Mouse (Mus musculus) neural tube, embryonic 14.5 days (tissue): ENCODE results near the gene P3h2. TPM values are rescaled to one million over a fixed set of nuclear protein-coding genes. Genes with fewer than 3 reads are reported as not detected.

ENCODE experiments used
- ATAC-seq: fragments of 200-750 bp; cut with Nextera tagmentation; 2 replicates; pipeline ENCODE4 v1.8.0; 2017; ENCODE audit warnings: low read depth, mild to moderate bottlenecking, moderate TSS enrichment, moderate library complexity
- H3K27ac ChIP-seq: fragments of 300-500 bp; sonication (generic); 2 replicates; pipeline ENCODE4 v1.5.1; 2014; ENCODE audit warnings: low read depth, mild to moderate bottlenecking, control low read depth, low read length, moderate library complexity, mixed read lengths
- H3K27me3 ChIP-seq: fragments of 300-500 bp; sonication (generic); 2 replicates; pipeline ENCODE4 v1.6.1; 2014; ENCODE audit warnings: low read length; ENCODE audit not compliant: control insufficient read depth, insufficient read depth
- H3K36me3 ChIP-seq: fragments of 300-500 bp; sonication (generic); 2 replicates; pipeline ENCODE4 v1.6.1; 2014; ENCODE audit warnings: low read length, mixed read lengths; ENCODE audit not compliant: control insufficient read depth, insufficient read depth
- H3K4me1 ChIP-seq: fragments of 300-500 bp; sonication (generic); 2 replicates; pipeline ENCODE4 v1.6.1; 2014; ENCODE audit warnings: low read length; ENCODE audit not compliant: control insufficient read depth, insufficient read depth
- H3K4me2 ChIP-seq: fragments of 300-500 bp; sonication (generic); 2 replicates; pipeline ENCODE4 v1.6.1; 2014; ENCODE audit warnings: mild to moderate bottlenecking, low read depth, low read length, control low read depth
- H3K4me3 ChIP-seq: fragments of 300-500 bp; sonication (generic); 2 replicates; pipeline ENCODE4 v1.5.1; 2014; ENCODE audit warnings: low read depth, low read length, control low read depth, mixed read lengths
- H3K9ac ChIP-seq: fragments of 300-500 bp; sonication (generic); replicated peaks from 2 replicates; pipeline ENCODE4 v1.6.1; 2014; ENCODE audit warnings: low read depth, mild to moderate bottlenecking, control low read depth, low read length, mixed read lengths
- H3K9me3 ChIP-seq: fragments of 300-500 bp; sonication (generic); 2 replicates; pipeline ENCODE4 v1.6.1; 2016; ENCODE audit warnings: low read length; ENCODE audit not compliant: control insufficient read depth
- WGBS: fragments of 180-500 bp; shearing (Covaris S2); extraction: QIAGEN DNeasy Blood & Tissue Kit; methylation state at CpG from one replicate; pipeline ENCODE4 v1.1.7; 2014; 5-methylcytosine and 5-hydroxymethylcytosine counted together
- polyA plus RNA-seq: library from polyadenylated mRNA; unstranded; fragments of >200 nt; fragmentation: Nextera tagmentation; extraction: Ambion mirVana; gene quantifications from 2 replicates; pipeline ENCODE4 v1.2.1, GENCODE M21; 2014

The P3h2 gene
- polyA plus RNA-seq, 1 experiment from 2014 or later, result 1.8 TPM

GRCm38 (mm10) chr16:26078923-26079351 is 26.6 kb downstream of the P3h2 start:
- 28% methylated on average over 7 of the region's 7 CpGs for WGBS
- Histone ChIP-seq H3K27me3 (no peaks in the 10 kb centered on the region), H3K4me1 (no peaks in the 10 kb centered on the region), H3K4me2 (no peak overlapping the region), H3K36me3 (no peaks in the 10 kb centered on the region), H3K9ac (no peak overlapping the region), H3K4me3 (no peak overlapping the region), H3K27ac (no peak overlapping the region), H3K9me3 (no peaks in the 10 kb centered on the region)
- ATAC-seq, result no peak

DNA sequence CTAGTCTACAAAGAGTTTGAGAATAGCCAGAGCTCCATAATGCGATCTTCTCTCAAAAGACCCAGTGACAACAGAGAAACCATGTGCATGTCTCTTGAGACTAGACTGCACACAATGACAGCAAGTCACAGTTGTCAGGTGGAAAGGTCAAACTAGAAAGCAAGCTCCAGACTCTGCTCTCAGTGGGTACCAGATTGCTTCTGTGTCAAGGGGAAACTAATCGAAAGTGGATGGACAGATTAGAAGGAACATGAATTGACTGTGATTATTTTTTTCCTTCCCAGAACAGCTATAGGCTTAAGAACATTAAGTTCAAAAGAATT is 27.5 kb downstream of the P3h2 start:
- Histone ChIP-seq H3K27me3 (no peaks in the 10 kb centered on the region), H3K9ac (no peak overlapping the region), H3K4me3 (no peak overlapping the region), H3K27ac (no peak overlapping the region), H3K4me2 (no peak overlapping the region), H3K4me1 (no peaks in the 10 kb centered on the region), H3K36me3 (no peaks in the 10 kb centered on the region), H3K9me3 (no peaks in the 10 kb centered on the region)
- ATAC-seq, result no peak
- 53% methylated on average over 2 of the region's 2 CpGs for WGBS

DNA sequence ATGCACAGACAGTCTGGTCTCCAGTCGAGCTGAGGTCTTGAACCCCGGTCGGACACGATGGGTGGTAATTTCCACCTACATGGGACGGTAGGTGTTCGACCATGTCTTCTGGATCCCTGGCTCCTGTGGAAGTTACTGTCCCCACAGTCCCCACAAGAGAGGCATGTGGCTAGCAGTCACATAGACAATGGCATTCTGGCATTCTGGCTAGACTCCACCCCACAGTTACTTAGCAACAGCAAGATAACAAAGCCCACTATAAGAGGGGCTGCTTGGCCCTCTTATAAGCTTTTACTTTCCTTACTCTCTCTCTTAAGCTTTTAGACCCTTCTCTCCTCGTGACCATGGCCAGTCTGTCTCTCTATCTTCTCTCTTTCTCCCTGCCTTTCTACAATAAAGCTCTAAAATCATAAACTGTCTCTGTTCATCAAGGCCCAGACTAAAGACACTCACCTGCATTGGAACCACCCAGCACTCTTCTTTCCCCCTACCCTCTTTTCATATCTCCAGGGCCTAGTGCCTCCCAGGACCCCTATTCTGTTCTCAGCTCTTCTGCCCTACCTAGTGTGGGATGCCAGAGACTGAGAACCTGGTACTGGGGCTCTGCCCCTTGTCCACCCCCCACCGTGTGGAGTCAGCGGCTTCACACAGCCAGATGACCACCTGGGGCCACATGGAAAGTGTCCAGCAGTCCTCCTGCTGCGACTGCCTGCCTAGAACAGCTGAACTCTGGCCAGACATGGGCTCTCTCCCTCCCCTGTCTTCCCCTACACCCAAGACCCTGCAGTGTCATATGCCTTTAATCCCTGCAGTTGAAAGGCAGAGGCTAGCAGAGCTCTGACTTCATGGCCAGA is 28.1 kb downstream of the P3h2 start:
- H3K27me3 ChIP-seq, result no peaks in the 10 kb centered on the region
- no peaks in the 10 kb centered on the region for H3K9me3 ChIP-seq
- no peak overlapping the region for H3K9ac ChIP-seq
- no peak overlapping the region for H3K27ac ChIP-seq
- WGBS, result 67% methylated on average over 10 of the region's 10 CpGs
- H3K36me3 ChIP-seq, result no peaks in the 10 kb centered on the region
- H3K4me2 ChIP-seq, result no peak overlapping the region
- no peak for ATAC-seq
- H3K4me3 ChIP-seq, result no peak overlapping the region
- no peaks in the 10 kb centered on the region for H3K4me1 ChIP-seq

DNA sequence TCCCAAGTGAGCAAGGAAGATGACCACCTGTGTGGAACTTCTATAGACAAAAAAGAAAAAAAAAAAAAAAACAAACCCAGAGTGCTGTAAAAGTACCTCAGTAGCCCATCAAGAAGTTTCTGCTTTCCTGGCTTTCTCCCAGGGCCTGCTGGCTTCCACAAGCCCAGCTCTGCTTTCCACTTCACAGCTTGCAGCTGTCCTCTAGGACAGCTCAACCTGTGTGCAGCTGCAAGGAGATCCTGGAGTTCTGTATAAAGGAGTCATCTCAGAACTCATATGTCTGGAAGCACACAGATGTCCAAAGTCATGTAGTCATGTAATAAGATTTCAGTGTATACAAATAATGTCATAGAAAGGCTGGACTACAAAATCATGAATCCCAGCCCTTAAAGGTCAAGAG is 30.5 kb downstream of the P3h2 start:
- Histone ChIP-seq H3K27me3 (no peaks in the 10 kb centered on the region), H3K27ac (no peak overlapping the region), H3K9ac (no peak overlapping the region), H3K4me1 (no peaks in the 10 kb centered on the region), H3K9me3 (no peaks in the 10 kb centered on the region), H3K4me2 (no peak overlapping the region), H3K4me3 (no peak overlapping the region), H3K36me3 (no peaks in the 10 kb centered on the region)
- no peak for ATAC-seq

DNA sequence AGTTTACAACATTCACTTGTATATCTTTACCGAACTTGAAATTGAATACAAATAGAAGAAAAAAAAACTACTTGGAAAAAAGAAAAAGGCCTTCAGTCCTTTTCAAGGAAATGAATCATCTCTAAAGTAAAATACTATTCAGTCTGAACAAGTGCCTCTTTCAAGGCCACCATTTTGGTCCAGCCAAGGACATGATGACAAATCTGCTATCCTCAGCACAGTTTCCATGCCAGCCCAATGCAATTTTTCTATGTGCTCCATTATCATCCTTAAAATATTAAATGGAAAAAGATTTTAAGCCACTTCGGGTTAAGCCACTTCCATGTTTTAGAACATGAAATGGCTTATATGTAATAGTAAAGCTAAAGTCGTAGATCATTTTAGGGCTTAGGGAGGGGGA is 35.2 kb downstream of the P3h2 start:
- H3K27me3 ChIP-seq, result no peaks in the 10 kb centered on the region
- 93% methylated on average over 3 of the region's 3 CpGs for WGBS
- no peaks in the 10 kb centered on the region for H3K36me3 ChIP-seq
- no peak overlapping the region for H3K4me2 ChIP-seq
- no peak overlapping the region for H3K4me3 ChIP-seq
- no peak overlapping the region for H3K9ac ChIP-seq
- H3K9me3 ChIP-seq, result no peaks in the 10 kb centered on the region
- no peak overlapping the region for H3K27ac ChIP-seq
- ATAC-seq, result no peak
- no peaks in the 10 kb centered on the region for H3K4me1 ChIP-seq

GRCm38 (mm10) chr16:26065060-26065459 is 40.5 kb downstream of the P3h2 start:
- Histone ChIP-seq H3K4me2 (no peak overlapping the region), H3K36me3 (no peaks in the 10 kb centered on the region), H3K9me3 (no peaks in the 10 kb centered on the region), H3K9ac (no peak overlapping the region), H3K4me3 (no peak overlapping the region), H3K27ac (no peak overlapping the region), H3K27me3 (no peaks in the 10 kb centered on the region), H3K4me1 (no peaks in the 10 kb centered on the region)
- 66% methylated on average over 6 of the region's 6 CpGs for WGBS
- no peak for ATAC-seq

DNA sequence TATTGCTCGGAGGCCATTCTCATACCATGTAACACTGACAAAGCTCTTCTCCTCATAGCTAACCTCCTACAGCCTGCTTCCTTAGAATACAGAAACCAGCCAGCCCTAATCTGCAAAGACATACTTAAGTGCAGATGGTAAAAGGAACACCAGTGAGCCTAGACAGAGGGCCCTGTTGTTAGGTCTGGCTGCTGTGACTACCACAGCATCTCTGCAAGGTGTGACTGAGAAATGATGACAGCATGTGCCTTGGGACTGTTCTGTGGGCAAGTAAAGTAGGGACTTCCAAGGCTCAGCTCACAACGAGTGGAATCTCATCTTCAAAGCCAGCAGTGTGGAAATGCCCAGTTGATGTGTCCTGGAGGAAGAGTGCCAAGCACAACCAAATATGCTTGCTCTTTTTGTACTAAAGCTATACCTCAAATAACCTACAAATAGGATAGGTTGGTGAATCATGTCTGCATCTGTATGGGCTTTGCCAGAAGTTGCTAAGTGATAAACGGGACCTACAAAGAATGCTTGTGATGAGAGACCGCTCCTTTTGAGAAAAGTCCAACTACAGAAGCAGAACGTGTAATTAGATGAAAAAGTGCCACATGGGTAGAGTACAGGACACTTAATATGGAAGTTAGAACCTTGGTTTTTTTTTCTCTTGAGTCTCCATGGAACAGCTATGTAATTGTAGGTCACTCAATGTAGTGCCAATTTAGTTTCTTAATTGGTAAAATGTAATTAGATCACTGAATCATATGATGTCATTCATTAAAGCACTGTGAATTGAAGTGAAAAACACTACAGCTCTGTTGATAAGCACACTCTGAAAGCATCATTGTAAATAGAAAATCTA is 45.1 kb downstream of the P3h2 start:
- Histone ChIP-seq H3K4me2 (no peak overlapping the region), H3K4me3 (no peak overlapping the region), H3K27ac (no peak overlapping the region), H3K9ac (no peak overlapping the region), H3K36me3 (no peaks in the 10 kb centered on the region), H3K9me3 (no peaks in the 10 kb centered on the region), H3K27me3 (no peaks in the 10 kb centered on the region), H3K4me1 (no peaks in the 10 kb centered on the region)
- 81% methylated on average over 5 of the region's 5 CpGs for WGBS
- no peak for ATAC-seq

GRCm38 (mm10) chr16:26053631-26054030 is 52.0 kb downstream of the P3h2 start:
- Histone ChIP-seq H3K36me3 (no peaks in the 10 kb centered on the region), H3K27me3 (no peaks in the 10 kb centered on the region), H3K4me1 (no peaks in the 10 kb centered on the region), H3K9me3 (no peaks in the 10 kb centered on the region), H3K4me2 (no peak overlapping the region), H3K27ac (no peak overlapping the region), H3K4me3 (no peak overlapping the region), H3K9ac (no peak overlapping the region)
- no peak for ATAC-seq
- 60% methylated on average over 3 of the region's 3 CpGs for WGBS

- Histone ChIP-seq H3K4me3 (no peak overlapping the region), H3K9ac (no peak overlapping the region), H3K27me3 (no peaks in the 10 kb centered on the region), H3K4me2 (no peak overlapping the region), H3K4me1 (no peaks in the 10 kb centered on the region), H3K27ac (no peak overlapping the region), H3K36me3 (no peaks in the 10 kb centered on the region), H3K9me3 (no peaks in the 10 kb centered on the region)
- peak; percentile 38; the same call in 1 of the 2 replicates for ATAC-seq
- 39% methylated on average over 5 of the region's 5 CpGs for WGBS
Measured at GRCm38 (mm10) chr16:26049393-26050087, 56.0 kb downstream of the P3h2 start.
